Mouse (Mus musculus) left cerebral cortex, postnatal 14 days (tissue): ENCODE measurements around the gene Hint3. TPM values are rescaled to one million over a fixed set of nuclear protein-coding genes. Genes with fewer than 3 reads are reported as not detected.
"Not testable (repeated sequence)": the region's sequence is repeated elsewhere in the genome, so short reads cannot be mapped to it uniquely, and the experiment has no call there.

Experiments used
- DNase-seq, 2 experiments: peaks; one replicate each; pipeline ENCODE4 v3.0.0; 2021 to 2022; ENCODE audit warnings: low spot score in 2 of 2, mixed read lengths in 1 of 2
- intact Hi-C: fragments of 180-260 bp; cut with DNase I; formaldehyde crosslinking; loops from one replicate; pipeline ENCODE4 v1.15.1; 2025
- long read RNA-seq, 2 experiments: library from polyadenylated mRNA; stranded (forward); transcript quantifications; one replicate each; pipeline ENCODE4 v2.0.0; 2021
- total RNA-seq, 2 experiments: library from RNA; stranded (reverse); gene quantifications; 2 replicates each; pipeline ENCODE4 v1.2.3; 2021

The Hint3 gene
- total RNA-seq, result 10 to 100 TPM; 40.2 to 41.7 TPM
- long read RNA-seq, experiment 1, transcript Hint3-203 (5 exons, 875 nt), result major isoform, 9 of 10 reads
- long read RNA-seq, experiment 1, partial matches to known transcripts, result 0 of 10 reads
- long read RNA-seq, experiment 1, other reads (novel, unspliced or antisense), result 1 of 10 reads
- long read RNA-seq, experiment 2, transcript Hint3-203 (5 exons, 875 nt), result major isoform, 19 of 20 reads
- long read RNA-seq, experiment 2, partial matches to known transcripts, result 0 of 20 reads
- long read RNA-seq, experiment 2, other reads (novel, unspliced or antisense), result 0 of 20 reads

DNA sequence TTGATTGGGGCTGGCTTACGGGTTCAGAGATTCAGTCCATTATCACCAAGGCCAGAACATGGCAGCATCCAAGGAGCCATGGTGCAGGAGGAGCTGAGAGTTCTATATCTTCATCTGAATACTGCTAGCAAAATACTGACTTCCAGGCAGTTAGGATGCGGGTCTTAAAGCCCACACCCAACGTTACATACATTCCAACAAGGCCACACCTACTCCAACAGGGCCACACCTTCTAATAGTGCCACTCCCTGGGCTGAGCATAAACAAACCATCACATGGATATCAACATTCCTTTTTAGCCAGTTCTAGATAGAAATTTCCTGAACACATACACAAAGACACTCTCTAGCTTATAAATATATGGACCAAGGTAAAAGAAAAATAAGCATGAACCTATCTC, at the start of gene Hint3:
Gene Hint3 (minus strand): TSS at position 120 of the 400 bp plus-strand sequence.
- DNase-seq, result no peak
- intact Hi-C loops, result loop anchor here (10.0 kb wide), 1 partner anchor 675 kb away; no protein-coding TSS in a partner anchor

DNA sequence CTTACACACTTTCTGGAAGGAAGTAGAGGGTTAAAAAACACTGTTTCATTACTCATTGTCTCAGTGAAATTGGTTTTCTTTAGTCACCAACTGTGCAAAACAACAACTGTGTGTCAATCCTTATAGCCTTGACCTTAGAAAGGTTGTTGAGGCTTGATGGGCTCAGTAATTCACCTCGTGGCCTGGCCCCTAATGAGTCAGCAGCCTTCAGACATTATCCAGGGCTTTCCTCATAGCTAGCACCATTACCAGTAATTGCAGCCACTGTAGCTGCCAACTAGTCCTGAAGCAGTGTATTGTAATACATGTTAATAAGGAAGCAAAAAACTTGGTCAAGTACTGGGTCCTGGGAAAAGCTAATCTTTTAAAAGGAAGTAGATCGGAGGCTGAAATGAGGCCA, 48.6 kb upstream of the Hint3 start:
- intact Hi-C loops, result no loop called here
- DNase-seq, result no peak

DNA sequence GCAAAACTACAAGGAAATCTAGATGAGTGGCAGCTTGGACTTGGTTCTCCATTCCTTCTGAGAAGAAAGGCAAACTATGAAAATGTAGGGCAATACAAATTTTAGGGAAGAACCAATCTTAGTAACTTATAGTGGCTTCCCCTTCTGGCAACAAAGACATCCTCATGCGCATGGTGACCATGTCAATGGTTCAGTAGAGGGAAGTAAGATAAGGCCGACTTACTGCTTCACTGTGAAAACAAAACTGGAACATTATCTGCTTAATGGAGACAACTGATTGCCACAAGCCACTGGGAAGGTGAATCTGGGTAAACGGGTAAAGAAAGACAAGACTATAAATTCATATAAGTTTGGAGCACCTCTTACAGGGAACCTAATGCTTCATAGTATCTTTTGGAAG, 45.4 kb upstream of the Hint3 start:
- DNase-seq, result no peak
- intact Hi-C loops, result no loop called here

DNA sequence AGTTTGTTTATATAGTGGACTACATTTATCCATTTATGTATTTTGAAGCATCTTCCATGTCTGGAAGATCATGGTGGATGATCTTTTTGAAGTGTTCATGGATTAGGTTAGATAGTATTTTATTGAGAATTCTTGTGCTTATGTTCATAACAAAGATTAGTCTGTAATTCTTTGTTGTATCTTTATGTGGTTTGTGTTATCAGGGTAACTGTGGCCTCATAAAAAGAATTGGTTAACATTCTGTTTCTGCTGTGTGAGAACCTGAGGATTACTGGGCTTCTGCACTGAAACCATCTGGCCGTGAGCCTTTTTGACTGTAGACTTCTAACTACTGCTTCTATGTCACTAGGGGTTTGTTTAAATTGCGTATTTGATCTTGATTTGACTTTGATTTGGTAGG, 37.1 kb upstream of the Hint3 start:
- intact Hi-C loops, result no loop called here
- no peak for DNase-seq

DNA sequence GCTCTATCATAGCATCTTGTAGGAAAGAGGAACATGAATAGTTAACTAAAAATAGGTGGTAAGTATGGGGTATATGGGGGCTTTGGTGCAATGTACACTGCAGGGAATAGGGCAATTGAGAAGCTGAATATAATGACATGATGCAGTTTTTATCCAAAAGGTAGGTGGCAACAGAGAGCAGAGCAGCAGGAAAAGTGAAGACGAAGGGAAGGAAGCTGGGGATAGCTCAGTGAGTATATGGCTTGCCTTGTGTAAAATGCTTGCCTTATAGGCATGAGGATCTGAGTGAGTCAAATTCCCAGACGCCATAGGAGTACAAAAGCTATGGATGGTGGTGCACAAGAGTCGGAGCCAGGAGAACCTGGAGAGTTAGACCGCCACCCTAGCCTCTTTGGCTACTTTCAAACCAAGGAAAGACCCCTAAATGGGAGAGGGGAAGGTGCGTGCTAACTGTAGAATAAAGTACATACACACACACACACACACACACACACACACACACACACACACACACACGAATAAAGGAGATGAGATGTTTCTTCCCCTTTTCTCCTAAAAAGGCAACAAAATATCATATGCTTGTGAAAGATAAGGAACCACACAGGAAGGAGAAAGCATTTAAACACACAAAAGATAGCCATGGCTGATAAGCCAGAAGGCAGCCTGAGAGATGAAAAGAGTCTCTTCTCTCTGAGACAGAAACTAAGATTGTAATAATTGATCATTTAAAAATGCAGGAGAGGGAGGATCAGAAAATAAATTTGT, 31.3 kb upstream of the Hint3 start:
- DNase-seq, result no peak
- intact Hi-C loops, result no loop called here

DNA sequence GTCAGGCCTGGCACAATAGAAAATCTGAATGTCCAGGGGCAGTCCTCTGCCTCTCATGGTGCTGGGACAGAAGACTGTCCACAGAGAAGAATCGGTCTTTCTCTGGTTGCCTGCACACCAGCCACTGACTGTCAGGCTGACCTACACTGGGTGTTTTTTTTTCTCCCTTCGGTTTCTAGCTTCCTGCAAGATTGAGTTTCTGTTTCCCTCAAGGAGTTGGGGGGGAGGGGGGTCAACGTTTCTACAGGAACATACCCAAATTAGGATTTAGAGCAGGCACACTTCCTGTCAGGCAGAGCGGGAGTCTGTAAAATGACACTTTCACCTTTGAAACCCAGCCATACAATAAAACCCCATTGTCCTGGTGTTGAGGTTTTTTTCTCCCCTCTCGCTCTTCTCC, 26.2 kb upstream of the Hint3 start:
- no peak for DNase-seq
- intact Hi-C loops, result no loop called here

DNA sequence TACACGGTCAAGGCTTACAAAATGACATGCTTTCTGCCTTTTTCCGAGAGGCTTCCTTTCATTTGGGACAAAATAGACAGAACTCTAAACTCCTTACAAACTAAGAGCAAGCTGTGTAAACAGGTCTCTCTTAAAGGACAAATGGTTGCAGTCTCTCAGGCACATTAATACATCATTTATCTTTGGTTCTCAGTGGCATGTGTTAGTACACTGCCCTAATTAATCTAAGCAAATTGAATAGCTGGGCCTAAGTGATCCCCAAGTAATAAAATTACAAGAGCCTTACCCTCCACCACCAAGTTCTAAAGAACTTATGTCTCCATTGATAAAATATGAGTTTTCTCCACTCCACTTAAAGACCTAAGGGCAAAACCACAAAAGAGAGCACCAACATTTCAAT, 18.2 kb upstream of the Hint3 start:
- intact Hi-C loops, result no loop called here
- DNase-seq, result no peak

DNA sequence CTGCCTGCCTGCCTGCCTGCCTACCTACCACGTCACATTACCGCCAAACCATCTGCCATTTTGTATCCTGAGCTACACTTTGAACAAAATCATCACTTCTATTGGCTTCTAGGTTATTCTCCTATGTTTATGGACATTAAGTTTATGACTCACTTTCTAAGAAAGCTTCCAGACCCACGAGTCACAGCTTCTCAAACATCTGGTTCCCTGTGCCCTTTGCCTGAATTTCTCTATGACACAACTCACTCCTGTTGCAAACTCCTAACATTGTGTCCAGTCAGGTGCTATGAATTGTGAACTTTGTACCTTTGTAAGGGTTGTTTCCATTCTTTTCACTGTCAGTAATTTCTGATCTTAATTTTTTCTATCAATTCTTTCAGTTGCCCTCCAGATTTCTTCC, 8.8 kb upstream of the Hint3 start:
- intact Hi-C loops, result no loop called here
- DNase-seq, result no peak

DNA sequence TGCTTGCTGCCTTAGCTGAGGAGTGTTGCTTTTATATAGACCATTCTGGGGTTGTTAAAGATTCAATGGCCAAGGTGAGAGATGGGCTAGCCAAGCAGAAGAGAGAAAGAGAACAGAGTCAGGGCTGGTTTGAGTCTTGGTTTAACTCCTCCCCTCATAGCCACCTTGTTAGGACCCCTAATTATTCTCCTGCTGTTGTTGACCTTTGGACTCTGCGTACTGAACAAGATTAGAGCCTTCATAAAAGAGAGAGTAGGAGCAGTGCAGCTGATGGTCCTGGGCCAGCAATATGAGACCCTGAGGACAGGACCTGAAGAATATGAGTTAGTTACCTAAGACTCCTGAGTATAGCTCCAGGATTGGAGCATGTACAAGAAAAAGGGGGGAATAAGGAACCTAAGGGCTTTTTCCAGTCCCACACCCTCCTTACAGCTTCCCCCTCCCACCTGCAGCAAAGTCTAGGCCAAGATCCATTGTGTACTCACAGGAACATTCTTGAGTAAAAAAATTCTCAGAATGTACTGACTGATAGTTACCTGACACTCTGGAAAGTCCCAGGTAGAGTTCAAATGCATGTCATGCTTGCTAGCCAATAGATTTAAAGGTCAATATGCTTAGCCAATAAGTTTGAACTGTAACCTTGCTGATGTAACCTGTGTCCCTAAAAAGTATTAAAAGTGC, 7.2 kb upstream of the Hint3 start:
- DNase-seq, intact Hi-C loops: not testable (repeated sequence)

DNA sequence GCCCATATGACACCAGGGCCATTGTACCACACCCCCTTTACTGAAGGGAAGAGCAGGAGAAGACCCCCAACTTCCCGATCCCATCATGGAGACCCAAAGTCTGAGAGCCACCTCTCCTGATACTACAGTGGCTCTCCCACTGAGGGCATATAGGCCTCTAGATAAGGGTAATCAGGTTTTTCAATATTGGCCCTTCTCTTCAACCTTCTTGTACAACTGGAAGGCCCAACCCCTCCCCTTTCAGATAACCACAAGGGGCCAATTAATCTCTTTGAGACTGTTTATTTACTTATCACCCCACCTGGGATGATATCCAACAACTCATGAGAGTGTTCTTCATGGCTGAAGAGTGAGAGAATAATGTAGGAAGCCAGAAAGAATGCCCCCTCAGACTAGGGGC, 3.3 kb upstream of the Hint3 start:
- no peak for DNase-seq
- intact Hi-C loops, result no loop called here

DNA sequence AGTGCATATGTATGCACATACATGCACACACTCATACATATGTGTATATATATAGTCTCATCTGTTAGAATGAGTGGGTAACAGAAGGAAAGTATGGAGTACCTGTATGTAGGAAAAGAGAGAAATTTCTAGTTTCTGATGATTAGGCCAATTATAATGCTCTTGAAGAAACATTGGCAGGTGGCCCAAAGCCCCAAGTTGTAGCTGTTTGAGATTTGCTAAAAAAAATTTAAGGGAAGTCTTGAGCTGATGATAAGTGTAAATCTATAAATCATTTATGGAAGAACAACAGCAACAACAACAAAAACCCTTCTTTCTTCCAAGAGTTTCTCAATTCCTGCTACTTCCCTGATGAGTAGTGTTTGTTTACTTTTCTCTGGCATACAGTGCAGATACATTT, 545 bp upstream of the Hint3 start:
- DNase-seq, result no peak
- intact Hi-C loops, result loop anchor here (10.0 kb wide), 1 partner anchor 675 kb away; no protein-coding TSS in a partner anchor

DNA sequence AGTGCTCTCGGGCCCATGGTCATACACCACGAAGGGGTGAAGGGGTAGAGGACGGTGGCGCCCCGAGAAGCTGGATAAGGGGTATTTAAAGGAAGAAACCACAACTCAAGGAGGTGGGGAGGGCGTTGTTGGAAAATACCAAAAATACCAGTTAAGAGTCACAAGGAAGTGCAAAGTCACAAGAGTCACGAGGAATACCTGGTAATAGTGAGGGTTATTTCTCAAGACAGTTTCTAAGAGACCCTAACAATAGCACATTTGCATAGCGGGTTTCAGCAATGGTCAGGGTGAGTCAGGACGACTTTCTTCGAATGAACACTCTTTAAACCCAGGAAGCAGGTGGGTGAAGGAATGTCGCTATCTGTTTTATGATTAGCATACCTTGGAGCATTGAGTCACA, 988 bp downstream of the Hint3 start:
- DNase-seq, result not testable (repeated sequence)
- intact Hi-C loops, result loop anchor here (10.0 kb wide), 1 partner anchor 676 kb away; no protein-coding TSS in a partner anchor

DNA sequence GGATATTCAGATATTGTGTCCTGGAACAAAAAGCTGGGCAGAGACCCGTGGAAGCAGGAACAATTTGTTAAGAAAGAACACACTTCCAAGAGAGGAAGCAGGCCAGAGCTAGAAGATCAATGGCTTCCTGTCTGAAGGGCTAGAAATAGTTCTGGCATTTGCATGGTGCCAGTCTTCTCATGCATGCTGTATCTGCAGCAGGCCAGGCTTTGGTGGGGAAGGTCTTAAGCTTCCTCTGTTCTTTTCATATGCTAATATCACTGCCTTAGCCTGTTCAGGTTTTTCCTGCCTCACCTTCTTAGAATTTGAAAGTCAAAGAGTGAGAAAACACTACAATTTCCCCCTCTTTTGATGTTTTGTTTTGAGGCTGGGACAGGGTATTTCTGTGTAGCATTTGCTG, 1.9 kb downstream of the Hint3 start:
- no peak for DNase-seq
- intact Hi-C loops, result loop anchor here (10.0 kb wide), 1 partner anchor 677 kb away; no protein-coding TSS in a partner anchor

DNA sequence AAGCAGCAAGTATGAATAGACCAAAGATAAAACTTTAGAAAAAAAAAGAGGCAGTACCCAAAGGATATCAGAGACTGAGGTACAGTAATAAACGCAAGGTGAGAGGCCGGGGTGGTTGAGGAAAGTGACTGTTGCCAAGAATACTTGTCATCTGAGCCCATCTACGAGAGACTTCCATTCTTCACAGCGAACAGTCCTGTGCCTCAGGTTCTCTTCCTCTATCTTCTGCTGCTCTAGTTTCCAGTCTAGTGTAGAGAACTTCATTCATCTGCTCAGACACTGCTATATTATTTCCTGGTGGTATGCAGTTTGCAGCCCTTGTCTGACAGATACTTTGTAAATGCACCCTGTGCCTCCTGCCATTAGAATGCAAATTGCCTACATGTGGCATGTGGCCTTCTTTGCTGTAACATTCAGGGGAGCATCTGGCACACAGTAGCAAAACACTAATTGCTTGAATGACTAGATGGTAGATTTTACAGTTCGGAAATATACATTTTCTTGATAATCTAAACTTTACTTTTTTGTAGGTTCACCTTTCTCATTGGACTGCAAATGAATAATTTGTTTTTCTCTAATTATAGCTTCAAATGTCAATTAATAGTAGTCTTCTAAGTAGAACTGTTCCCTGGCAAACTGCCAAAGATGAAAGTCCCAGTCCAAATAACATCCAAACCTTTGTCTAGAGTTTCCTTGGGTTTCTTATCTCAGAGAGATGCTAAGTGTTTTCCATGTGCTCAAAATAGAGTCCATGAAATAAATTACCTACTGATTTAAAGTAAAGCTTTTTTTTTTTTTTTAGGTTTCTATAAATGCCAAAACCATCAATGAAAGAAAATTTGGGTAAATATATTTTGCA, 5.0 kb downstream of the Hint3 start:
- DNase-seq, result no peak
- intact Hi-C loops, result loop anchor here (5.0 to 10.0 kb wide), 2 partner anchors 178 to 680 kb away; partner anchors contain the start of gene Ncoa7

DNA sequence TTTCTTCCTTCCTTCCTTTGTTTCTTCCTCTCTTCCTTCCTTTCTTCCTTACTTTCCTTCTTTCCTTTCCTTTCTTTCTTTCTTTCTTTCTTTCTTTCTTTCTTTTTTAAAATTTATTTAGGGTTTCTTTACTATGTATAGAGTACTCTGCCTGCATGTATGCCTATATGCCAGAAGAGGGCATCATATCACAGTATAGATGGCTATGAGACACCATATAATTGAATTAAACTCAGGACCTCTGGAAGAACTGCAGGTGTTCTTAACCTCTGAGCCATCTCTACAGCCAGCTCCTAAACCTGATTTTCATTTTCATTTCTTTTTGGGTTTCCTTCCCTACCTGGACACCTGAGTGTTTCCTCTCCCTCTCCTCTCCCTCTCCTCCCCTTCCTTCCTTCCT, 6.5 kb downstream of the Hint3 start:
- intact Hi-C loops, result loop anchor here (5.0 to 10.0 kb wide), 2 partner anchors 179 to 682 kb away; partner anchors contain the start of gene Ncoa7
- no peak for DNase-seq

DNA sequence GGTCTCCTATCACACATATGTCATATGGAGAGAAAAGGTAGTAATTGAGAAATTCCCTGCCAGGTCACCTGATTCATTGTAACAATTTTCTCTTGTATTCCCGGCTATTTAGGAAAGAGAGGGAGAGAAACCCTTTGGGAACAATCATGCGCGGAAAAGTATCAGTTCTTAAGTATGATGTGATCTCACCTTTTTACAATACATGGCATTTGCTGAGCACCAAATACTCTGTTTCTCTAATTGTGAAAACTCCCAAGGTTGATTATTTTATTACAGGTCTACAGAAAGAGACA, 10.6 kb downstream of the Hint3 start:
- intact Hi-C loops, result no loop called here
- no peak for DNase-seq

DNA sequence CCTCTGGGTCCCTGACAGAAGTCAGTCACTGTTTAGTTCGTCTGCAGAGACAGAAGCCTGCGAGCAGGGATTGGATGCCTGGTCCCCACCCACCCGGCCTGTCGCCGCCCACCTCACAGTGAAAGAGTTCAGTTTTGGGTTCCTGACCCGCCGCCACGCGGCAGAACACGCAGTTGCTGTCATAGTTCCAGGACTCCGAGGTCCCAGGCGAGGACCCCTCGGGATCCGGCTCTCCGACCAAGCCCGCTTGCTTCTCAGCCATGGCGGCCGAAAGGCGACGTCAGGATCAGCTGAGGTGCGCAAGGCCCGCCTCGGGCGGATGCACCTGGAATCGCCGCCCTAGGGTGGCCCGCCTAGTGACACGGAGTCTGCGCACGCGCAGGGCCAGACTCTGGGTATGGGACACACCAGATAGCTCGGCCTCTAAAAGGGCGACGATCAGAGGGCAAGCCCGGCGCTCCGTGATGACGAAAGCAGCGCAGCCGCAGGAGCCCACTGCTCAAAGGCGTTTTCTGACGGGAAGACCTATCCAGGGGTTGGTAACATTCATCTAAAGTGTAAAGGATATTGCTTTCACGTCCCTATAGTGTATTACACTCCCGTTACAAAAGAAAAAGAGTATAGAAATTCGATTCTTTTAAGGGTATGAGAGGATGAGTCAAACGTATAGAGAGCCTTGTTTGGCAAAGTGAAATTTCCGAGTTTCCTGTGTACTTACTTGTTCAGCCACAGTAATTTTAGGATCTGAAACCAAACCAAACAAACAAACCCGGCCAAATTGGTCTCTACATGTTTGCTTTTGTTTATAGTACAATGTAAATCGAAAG, 11.1 kb downstream of the Hint3 start:
- intact Hi-C loops, result no loop called here
- peak; percentile 99 for DNase-seq

DNA sequence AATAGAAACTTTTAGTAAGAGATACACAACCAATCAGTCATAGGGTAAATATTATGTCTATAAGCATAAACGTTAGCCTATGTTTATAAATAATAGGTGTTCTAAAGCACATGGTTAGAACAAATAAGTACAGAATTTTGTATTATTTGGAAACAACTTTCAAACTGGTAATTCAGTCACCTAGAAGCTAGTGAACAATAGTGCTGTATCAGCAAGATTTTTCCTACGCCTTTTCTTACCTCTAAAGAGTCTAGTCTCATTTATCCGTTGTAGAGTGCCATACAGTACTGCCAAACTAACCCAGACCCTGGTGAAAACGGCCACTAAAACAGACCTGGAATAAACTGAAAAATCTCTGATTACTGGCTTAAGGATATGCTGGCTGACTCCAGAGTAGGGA, 16.4 kb downstream of the Hint3 start:
- DNase-seq, result no peak
- intact Hi-C loops, result no loop called here

DNA sequence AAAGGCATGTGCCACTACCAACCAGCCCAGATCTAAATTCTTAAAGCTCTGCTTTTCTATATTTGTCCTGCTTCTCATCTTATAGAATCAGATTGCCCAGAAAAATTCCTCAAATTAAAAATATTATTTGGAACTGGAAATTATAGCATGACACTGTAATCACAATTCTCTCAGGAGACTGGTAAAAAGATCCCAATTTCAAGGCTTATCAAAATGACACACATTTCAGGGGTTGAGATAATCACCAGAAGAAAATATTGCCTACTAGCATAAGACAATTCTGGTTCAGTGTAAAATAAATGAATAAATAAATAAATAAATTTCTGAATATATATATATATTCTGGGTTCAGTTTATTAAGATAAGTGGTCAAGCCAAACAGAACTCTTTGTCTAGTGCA, 19.8 kb downstream of the Hint3 start:
- intact Hi-C loops, result no loop called here
- no peak for DNase-seq
